Mouse (Mus musculus) myocyte (in vitro differentiated cells): ENCODE measurements around the gene Yae1d1.

Source experiments
- CEBPB ChIP-seq: IDR thresholded peaks from 2 replicates; pipeline ENCODE4 v1.6.1; 2011; ENCODE audit warnings: mild to moderate bottlenecking, moderate library complexity; ENCODE audit not compliant: poor library complexity, insufficient read depth, severe bottlenecking
- E2F4 ChIP-seq: IDR thresholded peaks from one replicate; pipeline ENCODE4 v1.6.1; 2011; ENCODE audit warnings: mild to moderate bottlenecking, control low read depth, moderate library complexity; ENCODE audit not compliant: insufficient read depth
- MAX ChIP-seq: IDR thresholded peaks from one replicate; pipeline ENCODE4 v1.6.1; 2011; ENCODE audit warnings: low read depth, mild to moderate bottlenecking, control low read depth
- MYOD1 ChIP-seq, 3 experiments: IDR thresholded peaks; one replicate each; pipeline ENCODE4 v1.6.1; 2011; ENCODE audit warnings: control low read depth in 2 of 3, low read depth in 2 of 3, mild to moderate bottlenecking in 2 of 3, moderate library complexity in 1 of 3; ENCODE audit not compliant: insufficient read length in 2 of 3, control insufficient read depth in 1 of 3
- MYOG ChIP-seq, 3 experiments: IDR thresholded peaks; one replicate each; pipeline ENCODE4 v1.6.1; 2011; ENCODE audit warnings: control low read depth in 2 of 3, low read depth in 2 of 3, mild to moderate bottlenecking in 2 of 3; ENCODE audit not compliant: insufficient read length in 2 of 3, control insufficient read depth in 1 of 3, insufficient read depth in 1 of 3
- POLR2A ChIP-seq: IDR thresholded peaks from one replicate; pipeline ENCODE4 v1.6.1; 2011; ENCODE audit warnings: low read depth, mild to moderate bottlenecking, control low read depth, moderate library complexity; ENCODE audit not compliant: insufficient read length
- POLR2AphosphoS2 ChIP-seq: IDR thresholded peaks from one replicate; pipeline ENCODE4 v1.6.1; 2011; ENCODE audit warnings: low read depth, control low read depth; ENCODE audit not compliant: insufficient read length
- SRF ChIP-seq: IDR thresholded peaks from one replicate; pipeline ENCODE4 v1.6.1; 2011; ENCODE audit warnings: low read depth; ENCODE audit not compliant: control insufficient read depth, insufficient read length
- TCF12 ChIP-seq: IDR thresholded peaks from one replicate; pipeline ENCODE4 v1.6.1; 2011; ENCODE audit warnings: mild to moderate bottlenecking, control low read depth; ENCODE audit not compliant: poor library complexity, insufficient read depth, severe bottlenecking
- TCF3 ChIP-seq: IDR thresholded peaks from one replicate; pipeline ENCODE4 v1.6.1; 2011; ENCODE audit warnings: low read depth, control low read depth; ENCODE audit not compliant: insufficient read length
- USF1 ChIP-seq: IDR thresholded peaks from one replicate; pipeline ENCODE4 v1.6.1; 2011; ENCODE audit warnings: low read depth, mild to moderate bottlenecking, control low read depth, moderate library complexity

DNA sequence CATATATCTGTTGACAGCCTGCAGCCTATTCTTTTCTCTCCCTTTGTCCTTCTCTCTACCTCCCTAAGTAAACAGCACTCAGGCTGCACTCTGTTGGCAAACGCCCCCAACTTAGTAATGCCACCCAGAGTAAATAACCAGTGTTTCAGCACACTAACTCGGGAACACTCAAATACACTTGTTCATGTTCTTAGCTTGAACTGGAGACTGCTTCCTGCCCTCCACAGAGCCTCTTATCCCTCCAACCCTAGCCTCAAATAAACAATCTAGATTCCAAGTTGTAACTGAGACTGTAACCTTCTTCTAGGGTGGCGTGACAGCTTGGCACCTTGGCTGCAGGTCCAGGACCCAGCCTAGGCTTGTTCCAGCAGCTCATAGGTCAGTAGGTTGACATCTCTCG lies 17.9 kb upstream of the Yae1d1 start:
- no peak for TF ChIP-seq MYOD1 (IDR thresholded peaks at IDR 0.05; ENCODE audit: control insufficient read depth in 1 of 3, insufficient read length in 2 of 3, low read depth in 2 of 3)
- TF ChIP-seq POLR2A = no peak
- TF ChIP-seq POLR2AphosphoS2 = no peak
- TF ChIP-seq CEBPB = no peak
- TF ChIP-seq USF1 = no peak
- no peak for TF ChIP-seq MAX
- TF ChIP-seq MYOG (IDR thresholded peaks at IDR 0.05; ENCODE audit: control insufficient read depth in 1 of 3, insufficient read depth in 1 of 3, insufficient read length in 2 of 3, low read depth in 2 of 3) = no peak
- no peak for TF ChIP-seq E2F4
- no peak for TF ChIP-seq TCF12
- no peak for TF ChIP-seq TCF3
- TF ChIP-seq SRF = no peak
